Mouse (Mus musculus) liver, embryonic 14.5 days (tissue): ENCODE measurements around the gene Cdh18. TPM values are rescaled to one million over a fixed set of nuclear protein-coding genes. Genes with fewer than 3 reads are reported as not detected.

Source experiments
- ATAC-seq: fragments of 200-750 bp; cut with Nextera tagmentation; 2 replicates; pipeline ENCODE4 v1.8.0; 2017; ENCODE audit warnings: moderate number of reproducible peaks, mild to moderate bottlenecking, moderate library complexity; ENCODE audit not compliant: insufficient read depth
- DNase-seq, 3 experiments: peaks; one replicate each; pipeline ENCODE4 v3.0.0-alpha.2; 2012 to 2013; ENCODE audit warnings: low read depth in 3 of 3, low spot score in 3 of 3
- H3K27ac ChIP-seq: fragments of 300-500 bp; sonication (generic); 2 replicates; pipeline ENCODE4 v1.5.1; 2014; ENCODE audit warnings: moderate library complexity, mild to moderate bottlenecking, control low read depth, inconsistent platforms
- H3K27me3 ChIP-seq: fragments of 300-500 bp; sonication (generic); 2 replicates; pipeline ENCODE4 v1.6.1; 2014; ENCODE audit warnings: mild to moderate bottlenecking, low read length, moderate library complexity; ENCODE audit not compliant: control insufficient read depth, insufficient read depth
- H3K36me3 ChIP-seq: fragments of 300-500 bp; sonication (generic); replicated peaks from 2 replicates; pipeline ENCODE4 v1.6.1; 2014; ENCODE audit warnings: low read depth; ENCODE audit not compliant: control insufficient read depth, insufficient read depth
- H3K4me1 ChIP-seq, 2 experiments: fragments of 200-500 bp in 1 of 2; fragments of 300-500 bp in 1 of 2; sonication (generic) in 1 of 2; replicated peaks; 2 replicates each; pipeline ENCODE4 v1.6.1; 2012 to 2014; ENCODE audit warnings: antibody characterized with exemption in 1 of 2, inconsistent platforms in 1 of 2, low read length in 1 of 2; ENCODE audit not compliant: control insufficient read depth in 2 of 2, insufficient read depth in 2 of 2
- H3K4me2 ChIP-seq: fragments of 300-500 bp; sonication (generic); 2 replicates; pipeline ENCODE4 v1.6.1; 2014; ENCODE audit warnings: low read depth, mild to moderate bottlenecking, control low read depth, moderate library complexity
- H3K4me3 ChIP-seq, 2 experiments: fragments of 200-500 bp in 1 of 2; fragments of 300-500 bp in 1 of 2; sonication (generic) in 1 of 2; 2 replicates each; pipeline ENCODE4 v1.5.1; 2012 to 2014; ENCODE audit warnings: low read depth in 2 of 2, low read length in 2 of 2, mild to moderate bottlenecking in 2 of 2, control low read depth in 1 of 2, inconsistent platforms in 1 of 2, moderate library complexity in 1 of 2; ENCODE audit not compliant: insufficient read depth in 1 of 2
- H3K9ac ChIP-seq: fragments of 300-500 bp; sonication (generic); replicated peaks from 2 replicates; pipeline ENCODE4 v1.6.1; 2014; ENCODE audit warnings: mild to moderate bottlenecking, control low read depth, moderate library complexity
- H3K9me3 ChIP-seq: fragments of 300-500 bp; sonication (generic); 2 replicates; pipeline ENCODE4 v1.6.1; 2016; ENCODE audit warnings: low read length, mixed read lengths; ENCODE audit not compliant: control insufficient read depth
- CTCF ChIP-seq: IDR thresholded peaks from 2 replicates; pipeline ENCODE4 v1.5.1; 2016; ENCODE audit warnings: antibody characterized with exemption, low read depth, control low read depth
- EP300 ChIP-seq: IDR thresholded peaks from 2 replicates; pipeline ENCODE4 v1.6.1; 2016; ENCODE audit warnings: antibody characterized with exemption, low read depth
- WGBS: fragments of 180-500 bp; shearing (Covaris S2); extraction: QIAGEN DNeasy Blood & Tissue Kit; methylation state at CpG from one replicate; pipeline ENCODE4 v1.1.7; 2014; ENCODE audit not compliant: insufficient replicate concordance; 5-methylcytosine and 5-hydroxymethylcytosine counted together
- polyA plus RNA-seq, 2 experiments: library from polyadenylated mRNA; depleted of rRNA in 1 of 2; stranded (reverse) in 1 of 2; unstranded in 1 of 2; fragments of >200 nt; fragmentation: Nextera tagmentation in 1 of 2; extraction: Ambion mirVana in 1 of 2; gene quantifications; 2 replicates each; pipeline versions ENCODE4 v1.2.1 to v1.2.3; 2012 to 2014

Gene Cdh18
- polyA plus RNA-seq, 2 experiments: 0.08 TPM; not detected in 1

DNA sequence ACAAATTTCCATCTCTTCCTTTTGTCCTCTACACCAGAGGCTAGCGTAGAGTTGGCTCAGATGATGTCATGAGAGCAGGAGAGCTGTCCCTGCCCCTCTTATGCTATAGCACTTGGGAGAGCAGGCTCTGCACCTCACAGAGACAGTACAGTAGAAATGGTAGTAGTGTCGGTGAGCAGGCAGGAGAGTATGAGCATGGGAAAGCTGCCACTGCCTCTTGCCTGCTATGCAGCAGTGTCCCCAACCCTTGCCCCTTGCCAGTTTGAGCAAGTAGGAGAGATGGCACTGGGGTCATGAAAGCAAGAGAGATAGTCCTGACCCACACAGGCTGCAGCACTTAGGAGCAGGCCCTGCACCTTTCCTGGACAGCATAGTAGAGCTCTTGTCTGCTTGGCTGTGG lies 607.1 kb downstream of the Cdh18 start:
- WGBS: 46% methylated on average over 2 of the region's 2 CpGs
- ATAC-seq: no peak
- Histone ChIP-seq H3K27ac (no peak overlapping the region), H3K4me2 (no peak overlapping the region), H3K27me3 (no peaks in the 10 kb centered on the region), H3K9ac (no peak overlapping the region), H3K36me3 (no peaks in the 10 kb centered on the region), H3K4me1 (no peaks in the 10 kb centered on the region), H3K4me3 (no peak overlapping the region), H3K9me3 (no peaks in the 10 kb centered on the region)
- no peak for DNase-seq
- TF ChIP-seq CTCF (no peak), EP300 (no peak)

DNA sequence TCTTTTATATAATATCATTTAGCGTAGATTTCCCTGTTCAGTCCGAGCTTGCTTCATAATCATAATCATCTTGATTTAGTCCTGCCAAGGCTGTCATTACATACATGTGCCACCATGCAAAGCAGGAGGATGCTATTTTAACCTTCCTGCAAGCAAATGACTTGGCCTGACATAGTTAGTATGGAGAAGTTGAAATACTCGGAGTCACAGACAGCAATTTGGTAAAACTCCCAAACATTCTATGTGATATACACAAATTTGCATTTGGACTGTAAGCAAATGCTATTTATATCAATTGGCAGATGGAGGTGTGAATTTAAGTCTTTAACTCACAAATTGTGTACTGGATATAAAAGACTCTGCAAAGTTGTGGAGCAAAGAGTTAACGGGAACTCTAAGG lies 616.0 kb downstream of the Cdh18 start:
- 72% methylated on average over 4 of the region's 4 CpGs for WGBS

DNA sequence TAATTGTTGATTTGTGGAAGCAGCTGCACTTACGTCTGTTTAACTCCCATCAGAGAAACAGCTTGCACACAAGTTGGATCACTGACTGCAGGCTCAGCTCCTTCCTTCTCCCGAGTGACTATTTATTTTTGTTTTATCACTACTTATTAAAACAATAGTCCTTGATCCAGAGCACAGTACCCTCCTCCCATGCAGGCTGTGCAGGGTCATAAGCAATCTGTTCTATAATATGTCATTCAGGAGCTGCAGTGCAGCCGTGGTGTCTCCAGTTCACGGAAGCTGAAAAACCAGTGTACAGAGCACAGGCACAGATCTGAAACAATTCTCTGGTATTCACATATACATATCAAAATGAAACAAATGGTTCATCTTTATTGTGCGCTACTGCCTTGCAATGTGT lies 625.8 kb downstream of the Cdh18 start:
- ATAC-seq: no peak
- Histone ChIP-seq H3K9ac (no peak overlapping the region), H3K4me1 (no peaks in the 10 kb centered on the region), H3K27ac (no peak overlapping the region), H3K4me3 (no peak overlapping the region), H3K9me3 (no peaks in the 10 kb centered on the region), H3K27me3 (no peaks in the 10 kb centered on the region), H3K36me3 (no peaks in the 10 kb centered on the region), H3K4me2 (no peak overlapping the region)
- TF ChIP-seq EP300 (no peak), CTCF (no peak)
- DNase-seq: no peak
- WGBS: 64% methylated on average over 5 of the region's 5 CpGs

More for the DNA sequence above, 616.0 kb downstream of the Cdh18 start:
- DNase-seq (no peak), ATAC-seq (no peak)
- H3K4me1 ChIP-seq: no peaks in the 10 kb centered on the region
- no peak overlapping the region for H3K27ac ChIP-seq
- H3K4me2 ChIP-seq: no peak overlapping the region
- no peak overlapping the region for H3K4me3 ChIP-seq
- no peak overlapping the region for H3K9ac ChIP-seq
- H3K36me3 ChIP-seq: no peaks in the 10 kb centered on the region
- H3K9me3 ChIP-seq: no peaks in the 10 kb centered on the region
- no peaks in the 10 kb centered on the region for H3K27me3 ChIP-seq
- TF ChIP-seq CTCF (no peak), EP300 (no peak)

DNA sequence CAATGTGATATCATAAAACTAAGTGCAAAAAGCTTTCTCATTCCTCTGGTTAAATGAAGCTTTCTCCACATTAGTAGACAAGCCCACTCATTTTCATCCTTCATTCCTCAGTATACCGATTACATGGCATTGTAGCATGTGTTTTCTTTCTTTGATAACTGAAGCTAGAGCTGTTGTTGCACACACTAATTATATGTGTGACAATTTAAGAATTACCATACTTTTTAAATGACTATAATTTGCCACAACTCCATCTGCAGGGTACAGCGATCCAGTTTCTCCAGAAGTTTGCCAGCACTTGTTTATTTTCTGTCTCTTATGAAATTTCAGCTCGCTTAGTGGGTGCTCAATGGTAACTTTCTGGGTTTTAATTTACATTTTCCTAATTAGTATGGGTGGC lies 663.2 kb downstream of the Cdh18 start:
- H3K27ac ChIP-seq: no peak overlapping the region
- 57% methylated on average over 3 of the region's 3 CpGs for WGBS
- H3K9me3 ChIP-seq: no peaks in the 10 kb centered on the region
- no peak overlapping the region for H3K4me2 ChIP-seq
- no peak overlapping the region for H3K4me3 ChIP-seq
- DNase-seq (no peak), ATAC-seq (no peak)
- no peaks in the 10 kb centered on the region for H3K27me3 ChIP-seq
- no peaks in the 10 kb centered on the region for H3K4me1 ChIP-seq
- H3K9ac ChIP-seq: no peak overlapping the region
- no peaks in the 10 kb centered on the region for H3K36me3 ChIP-seq
- TF ChIP-seq EP300 (no peak), CTCF (no peak)

DNA sequence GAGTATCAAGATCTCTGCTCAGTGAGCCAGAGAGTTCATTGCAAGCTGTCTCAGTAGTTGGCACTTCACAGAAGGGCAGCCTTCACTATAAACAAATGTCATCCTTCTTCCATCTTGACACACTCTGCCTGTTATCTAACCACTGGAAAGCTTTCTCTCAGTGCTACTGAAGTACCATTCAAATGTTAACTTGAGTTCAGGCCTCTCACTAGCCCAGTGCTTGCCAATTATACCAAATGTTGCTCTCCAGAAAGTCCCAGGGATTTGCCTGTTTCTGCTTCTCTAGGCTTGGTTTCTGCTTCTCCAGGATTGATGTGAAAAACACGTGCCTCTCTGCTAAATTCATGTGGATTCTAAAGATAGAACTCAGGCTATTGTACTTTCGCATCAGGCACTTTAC lies 681.8 kb downstream of the Cdh18 start:
- Histone ChIP-seq H3K4me2 (no peak overlapping the region), H3K36me3 (no peaks in the 10 kb centered on the region), H3K4me1 (no peaks in the 10 kb centered on the region), H3K9ac (no peak overlapping the region), H3K4me3 (no peak overlapping the region), H3K9me3 (no peaks in the 10 kb centered on the region), H3K27me3 (no peaks in the 10 kb centered on the region), H3K27ac (no peak overlapping the region)
- 54% methylated on average over 2 of the region's 2 CpGs for WGBS
- TF ChIP-seq CTCF: no peak
- no peak for TF ChIP-seq EP300
- no peak for ATAC-seq
- no peak for DNase-seq
